In genomic region chr6:32369092-32369491, GRCm38 (mm10) we compare ENCODE assay signal across 16 mouse cellular contexts.
"Had no signal": no experiment of that assay in that cellular context is flagged by ENCODE, and none has a peak within 500 bp of the region (broad histone marks: within the 10 kb centered on the region; RNA-seq: fewer than 3 reads in every experiment).

No protein-coding gene starts in this region.

- H3K4me2 ChIP-seq: lung, embryonic 14.5 days; neural tube, embryonic 13.5 days; neural tube, embryonic 15.5 days; stomach, embryonic 15.5 days had no signal

- H3K9me3 ChIP-seq: midbrain, embryonic 10.5 days; neural tube, embryonic 13.5 days; neural tube, embryonic 15.5 days; stomach, embryonic 15.5 days had no signal

- H3K9ac ChIP-seq: lung, embryonic 14.5 days; neural tube, embryonic 13.5 days; neural tube, embryonic 15.5 days; stomach, embryonic 15.5 days had no signal

- H3K36me3 ChIP-seq: midbrain, embryonic 10.5 days; neural tube, embryonic 13.5 days; neural tube, embryonic 15.5 days; stomach, embryonic 15.5 days had no signal

- ATAC-seq: midbrain, embryonic 16.5 days had no signal

- H3K27ac ChIP-seq: midbrain, embryonic 10.5 days; neural tube, embryonic 15.5 days; stomach, embryonic 15.5 days; stomach, postnatal 0 days had no signal

- H3K4me1 ChIP-seq: midbrain, embryonic 10.5 days; stomach, embryonic 15.5 days had no signal

- H3K27me3 ChIP-seq: neural tube, embryonic 13.5 days; neural tube, embryonic 15.5 days; stomach, embryonic 15.5 days had no signal

- H3K4me3 ChIP-seq: midbrain, embryonic 10.5 days; myocyte; neural tube, embryonic 13.5 days; neural tube, embryonic 15.5 days; stomach, embryonic 15.5 days had no signal

- DNase-seq: lung, adult 18-20 months; lung, embryonic 14.5 days; lung, postnatal 14 days; lung, postnatal 36 days; midbrain, embryonic 14.5 days; right cerebral cortex, postnatal 14 days; thymus, adult 2 months; thymus, postnatal 25 days; thymus, postnatal 4 days had no signal
